Mouse (Mus musculus) cerebellum, adult 2 months (tissue): ENCODE measurements around the gene Fubp1.

Experiments used
- CTCF ChIP-seq: fragments of 200-500 bp; IDR thresholded peaks from 2 replicates; pipeline ENCODE4 v1.5.1; 2011; ENCODE audit warnings: low read depth, mild to moderate bottlenecking, control low read depth, low read length, moderate library complexity, borderline replicate concordance; ENCODE audit not compliant: insufficient read depth
- POLR2A ChIP-seq: fragments of 200-500 bp; IDR thresholded peaks from 2 replicates; pipeline ENCODE4 v1.6.1; 2011; ENCODE audit warnings: low read length, control low read depth, borderline replicate concordance; ENCODE audit not compliant: insufficient read depth

DNA sequence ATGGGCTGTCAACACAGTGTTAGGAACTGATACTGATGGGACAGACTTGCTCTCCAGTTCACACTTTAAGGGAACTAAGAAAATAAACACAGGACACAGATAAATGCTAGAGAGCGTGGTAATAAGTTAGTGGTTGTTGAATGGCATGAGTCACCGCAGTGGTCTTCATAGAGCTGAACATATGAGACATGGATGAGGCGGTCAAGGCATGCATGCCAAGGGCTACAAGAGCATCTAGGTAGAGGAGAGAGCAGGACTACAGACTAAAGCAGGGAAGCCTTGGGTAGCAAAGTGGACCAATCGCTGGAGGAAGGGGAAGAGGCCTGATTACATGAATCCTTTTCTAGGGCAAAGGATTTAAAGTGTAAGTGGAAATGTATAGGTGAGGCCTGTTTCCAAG, 3.1 kb upstream of the Fubp1 start:
- no peak for TF ChIP-seq POLR2A
- TF ChIP-seq CTCF = no peak
